Mouse (Mus musculus): ENCODE results near the gene Twnk. TPM values are rescaled to one million over a fixed set of nuclear protein-coding genes. Genes with fewer than 3 reads are reported as not detected.
A peak's percentile ranks its signal among the peaks of the same experiment; 100 is the strongest.
"Not testable (repeated sequence)": the region's sequence is repeated elsewhere in the genome, so short reads cannot be mapped to it uniquely, and the experiment has no call there.

The Twnk gene
- polyA plus RNA-seq, 1 experiment from 2014 or later = 13.2 TPM

GRCm38 (mm10) chr19:45026958-45027670 lies 21.7 kb downstream of the Twnk start:
- H3K4me2 ChIP-seq = no peak overlapping the region
- H3K4me3 ChIP-seq (replicated peaks) = no peak overlapping the region
- no peak overlapping the region for H3K27ac ChIP-seq
- no peaks in the 10 kb centered on the region for H3K9me3 ChIP-seq (replicated peaks)
- 69% methylated on average over 6 of the region's 6 CpGs for WGBS (ENCODE audit: insufficient replicate concordance)
- peaks cover 29% of the 10 kb centered on the region for H3K36me3 ChIP-seq
- peaks cover 26% of the 10 kb centered on the region for H3K4me1 ChIP-seq (replicated peaks)
- H3K27me3 ChIP-seq = no peaks in the 10 kb centered on the region
- ATAC-seq (ENCODE audit: low read depth) (no peak), DNase-seq (no peak)
- no peak overlapping the region for H3K9ac ChIP-seq

GRCm38 (mm10) chr19:45027848-45028247 lies 22.4 kb downstream of the Twnk start:
- H3K27ac ChIP-seq = no peak overlapping the region
- peaks cover 26% of the 10 kb centered on the region for H3K4me1 ChIP-seq (replicated peaks)
- H3K9ac ChIP-seq = no peak overlapping the region
- H3K4me3 ChIP-seq (replicated peaks) = no peak overlapping the region
- ATAC-seq (ENCODE audit: low read depth) (no peak), DNase-seq (no peak)
- H3K4me2 ChIP-seq = no peak overlapping the region
- peaks cover 29% of the 10 kb centered on the region for H3K36me3 ChIP-seq
- 84% methylated on average over 6 of the region's 6 CpGs for WGBS (ENCODE audit: insufficient replicate concordance)
- H3K9me3 ChIP-seq (replicated peaks) = no peaks in the 10 kb centered on the region
- no peaks in the 10 kb centered on the region for H3K27me3 ChIP-seq

DNA sequence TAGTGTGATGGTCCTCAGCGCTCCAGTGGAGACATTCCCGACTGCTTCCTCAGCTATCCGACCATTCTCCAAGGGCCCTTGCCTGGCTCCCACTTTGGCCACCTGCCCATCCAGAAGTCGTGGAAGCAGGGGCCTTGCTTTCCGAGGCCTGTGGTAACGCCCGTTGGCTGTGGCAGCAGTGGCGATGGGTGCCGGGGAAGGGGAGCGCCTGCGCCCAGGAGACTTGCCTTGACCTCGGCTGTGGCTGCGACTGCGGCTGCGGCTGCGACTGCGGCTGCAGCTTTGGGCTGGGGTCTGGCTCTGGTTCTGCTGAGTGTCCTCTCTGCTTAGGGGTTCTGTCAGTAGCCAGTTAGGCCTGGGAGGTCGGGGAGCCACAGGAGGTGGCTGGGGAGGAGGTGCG lies 23.3 kb downstream of the Twnk start:
- no peaks in the 10 kb centered on the region for H3K27me3 ChIP-seq
- WGBS (ENCODE audit: insufficient replicate concordance) = 64% methylated on average over 19 of the region's 19 CpGs

GRCm38 (mm10) chr19:45029571-45029970 lies 24.1 kb downstream of the Twnk start:
- peaks cover 23% of the 10 kb centered on the region for H3K36me3 ChIP-seq
- H3K9me3 ChIP-seq (replicated peaks) = no peaks in the 10 kb centered on the region
- no peaks in the 10 kb centered on the region for H3K27me3 ChIP-seq
- 55% methylated on average over 7 of the region's 9 CpGs for WGBS (ENCODE audit: insufficient replicate concordance)
- ATAC-seq (ENCODE audit: low read depth) (no peak), DNase-seq (no peak)
- H3K4me1 ChIP-seq (replicated peaks) = peaks cover 17% of the 10 kb centered on the region
- H3K4me3 ChIP-seq (replicated peaks) = no peak overlapping the region
- H3K9ac ChIP-seq = no peak overlapping the region
- H3K4me2 ChIP-seq = no peak overlapping the region
- no peak overlapping the region for H3K27ac ChIP-seq

More for the DNA sequence above, 23.3 kb downstream of the Twnk start:
- DNase-seq (no peak), ATAC-seq (ENCODE audit: low read depth) (no peak)
- no peak overlapping the region for H3K9ac ChIP-seq
- peaks cover 24% of the 10 kb centered on the region for H3K36me3 ChIP-seq
- H3K9me3 ChIP-seq (replicated peaks) = no peaks in the 10 kb centered on the region
- no peak overlapping the region for H3K4me3 ChIP-seq (replicated peaks)
- no peak overlapping the region for H3K4me2 ChIP-seq
- H3K27ac ChIP-seq = no peak overlapping the region
- peaks cover 23% of the 10 kb centered on the region for H3K4me1 ChIP-seq (replicated peaks)

GRCm38 (mm10) chr19:45030111-45030510 lies 24.6 kb downstream of the Twnk start:
- no peak overlapping the region for H3K9ac ChIP-seq
- H3K9me3 ChIP-seq (replicated peaks) = no peaks in the 10 kb centered on the region
- peaks cover 19% of the 10 kb centered on the region for H3K36me3 ChIP-seq
- H3K27me3 ChIP-seq = no peaks in the 10 kb centered on the region
- no peak for DNase-seq
- H3K27ac ChIP-seq = no peak overlapping the region
- peaks cover 17% of the 10 kb centered on the region for H3K4me1 ChIP-seq (replicated peaks)
- 16% methylated on average over 8 of the region's 8 CpGs for WGBS (ENCODE audit: insufficient replicate concordance)
- peak overlapping the region; percentile 54 for H3K4me2 ChIP-seq
- no peak overlapping the region for H3K4me3 ChIP-seq (replicated peaks)
- 0 out of 2 replicates have a peak, but pooled peaks have one; percentile 27 for ATAC-seq (ENCODE audit: low read depth)

DNA sequence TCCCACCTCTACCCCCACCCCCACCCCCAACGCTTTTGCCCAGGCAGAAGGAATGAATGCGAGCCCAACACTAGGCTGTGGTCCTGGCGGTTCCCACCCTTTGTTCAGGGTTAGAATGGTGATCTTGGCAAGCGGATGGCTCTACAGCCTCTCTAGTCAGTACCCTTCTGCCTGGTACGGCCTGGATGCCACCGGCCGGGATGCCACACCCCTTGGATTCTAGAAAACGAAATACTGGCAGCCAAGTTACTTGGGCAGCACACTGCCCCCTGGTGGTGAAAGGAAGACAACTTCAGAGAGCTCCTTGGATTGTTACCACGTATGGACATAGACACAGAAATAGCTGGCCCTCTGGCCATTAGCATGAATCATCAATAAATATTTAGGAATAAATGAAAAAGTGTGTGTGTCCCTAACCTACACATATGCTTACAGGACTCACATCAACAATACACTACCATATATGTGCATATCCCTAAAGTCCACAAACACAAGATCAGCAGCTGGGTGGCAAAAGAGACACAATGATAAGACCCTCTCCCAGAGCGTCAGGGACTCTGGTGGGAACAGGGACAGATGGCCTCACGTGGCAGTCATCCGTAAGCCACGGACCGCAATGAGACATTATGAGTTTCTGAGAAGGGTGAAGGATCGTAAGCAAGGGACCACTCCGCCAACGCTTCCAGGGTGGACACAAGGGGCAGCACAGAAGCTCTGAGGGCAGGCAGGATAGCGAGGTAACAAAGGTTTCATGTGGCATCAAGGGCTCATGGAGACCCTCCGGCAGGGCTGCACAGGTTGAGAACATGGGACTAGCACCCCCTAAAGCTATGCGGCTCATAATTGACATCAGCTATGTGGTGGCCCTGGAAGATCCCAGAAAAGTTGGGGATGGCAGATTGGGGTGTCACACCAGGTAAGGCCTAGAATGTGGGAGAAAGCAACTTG lies 25.6 kb downstream of the Twnk start:
- Histone ChIP-seq H3K4me2 (peak overlapping the region; percentile 54), H3K9ac (no peak overlapping the region), H3K9me3 (replicated peaks) (no peaks in the 10 kb centered on the region), H3K27ac (no peak overlapping the region), H3K27me3 (0 out of 2 replicates have a peak, but pooled peaks cover 1% of the 10 kb centered on the region), H3K36me3 (peaks cover 10% of the 10 kb centered on the region), H3K4me3 (replicated peaks) (peak overlapping the region; percentile 30; the same call in 1 of the 2 replicates), H3K4me1 (replicated peaks) (peaks cover 17% of the 10 kb centered on the region)
- ATAC-seq (ENCODE audit: low read depth) (0 out of 2 replicates have a peak, but pooled peaks have one; percentile 20), DNase-seq (peak; percentile 57)
- WGBS (ENCODE audit: insufficient replicate concordance) = 36% methylated on average over 20 of the region's 20 CpGs

GRCm38 (mm10) chr19:45031780-45032179 lies 26.3 kb downstream of the Twnk start:
- WGBS (ENCODE audit: insufficient replicate concordance) = 30% methylated on average over 4 of the region's 4 CpGs
- DNase-seq = no peak
- no peaks in the 10 kb centered on the region for H3K9me3 ChIP-seq (replicated peaks)
- no peak overlapping the region for H3K4me3 ChIP-seq (replicated peaks)
- peaks cover 17% of the 10 kb centered on the region for H3K4me1 ChIP-seq (replicated peaks)
- no peak overlapping the region for H3K27ac ChIP-seq
- H3K4me2 ChIP-seq = no peak overlapping the region
- H3K27me3 ChIP-seq = peaks cover 8% of the 10 kb centered on the region; the same call in 1 of the 2 replicates
- 0 out of 2 replicates have a peak, but pooled peaks cover 3% of the 10 kb centered on the region for H3K36me3 ChIP-seq
- H3K9ac ChIP-seq = no peak overlapping the region
- 0 out of 2 replicates have a peak, but pooled peaks have one; percentile 9 for ATAC-seq (ENCODE audit: low read depth)

GRCm38 (mm10) chr19:45032570-45033332 lies 27.3 kb downstream of the Twnk start:
- H3K27ac ChIP-seq = no peak overlapping the region
- no peaks in the 10 kb centered on the region for H3K9me3 ChIP-seq (replicated peaks)
- DNase-seq (no peak), ATAC-seq (ENCODE audit: low read depth) (no peak)
- H3K4me3 ChIP-seq (replicated peaks) = no peak overlapping the region
- no peak overlapping the region for H3K9ac ChIP-seq
- no peak overlapping the region for H3K4me2 ChIP-seq
- H3K36me3 ChIP-seq = no peaks in the 10 kb centered on the region
- peaks cover 10% of the 10 kb centered on the region; the same call in 1 of the 2 replicates for H3K27me3 ChIP-seq
- peaks cover 17% of the 10 kb centered on the region for H3K4me1 ChIP-seq (replicated peaks)
- 57% methylated on average over 17 of the region's 17 CpGs for WGBS (ENCODE audit: insufficient replicate concordance)

GRCm38 (mm10) chr19:45036867-45037266 lies 31.4 kb downstream of the Twnk start:
- Histone ChIP-seq H3K4me1 (replicated peaks) (no peaks in the 10 kb centered on the region), H3K9ac (no peak overlapping the region), H3K9me3 (replicated peaks) (no peaks in the 10 kb centered on the region), H3K27ac (no peak overlapping the region), H3K36me3 (no peaks in the 10 kb centered on the region), H3K27me3 (peaks cover 39% of the 10 kb centered on the region), H3K4me3 (replicated peaks) (no peak overlapping the region), H3K4me2 (no peak overlapping the region)
- ATAC-seq (ENCODE audit: low read depth) (peak; percentile 47; the same call in 1 of the 2 replicates), DNase-seq (peak; percentile 47)
- 34% methylated on average over 16 of the region's 16 CpGs for WGBS (ENCODE audit: insufficient replicate concordance)

- 75% methylated on average over 7 of the region's 7 CpGs for WGBS (ENCODE audit: insufficient replicate concordance)
- H3K9ac ChIP-seq; DNase-seq; H3K9me3 ChIP-seq (replicated peaks); H3K4me3 ChIP-seq (replicated peaks); H3K27ac ChIP-seq; H3K4me2 ChIP-seq; H3K4me1 ChIP-seq (replicated peaks); ATAC-seq (ENCODE audit: low read depth); H3K36me3 ChIP-seq: not testable (repeated sequence)
- H3K27me3 ChIP-seq = peaks cover 52% of the 10 kb centered on the region
Measured at GRCm38 (mm10) chr19:45038198-45038597, 32.7 kb downstream of the Twnk start.

DNA sequence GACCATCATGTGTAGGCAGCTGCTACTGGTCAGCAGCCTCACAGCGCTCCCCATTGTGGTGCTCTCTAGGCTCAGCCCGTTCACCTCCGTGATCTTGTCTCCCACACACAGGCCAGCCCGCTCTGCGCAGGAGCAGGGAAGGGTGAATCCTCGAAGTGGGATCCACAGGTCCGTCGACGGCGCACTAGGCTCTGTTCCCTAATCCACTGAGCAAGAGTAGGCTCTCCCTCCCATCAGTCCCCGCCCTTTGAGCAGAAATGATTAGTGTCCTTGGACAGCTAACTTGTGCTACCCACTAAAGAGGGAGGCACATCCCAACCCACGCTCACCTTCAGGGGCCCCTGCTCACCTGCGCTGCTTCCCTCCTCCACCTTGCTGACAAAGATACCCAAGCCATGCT lies 34.8 kb downstream of the Twnk start:
- Histone ChIP-seq H3K9me3 (replicated peaks) (no peaks in the 10 kb centered on the region), H3K27ac (no peak overlapping the region), H3K36me3 (no peaks in the 10 kb centered on the region), H3K4me2 (no peak overlapping the region), H3K9ac (no peak overlapping the region), H3K4me3 (replicated peaks) (no peak overlapping the region), H3K27me3 (peaks cover 72% of the 10 kb centered on the region), H3K4me1 (replicated peaks) (no peaks in the 10 kb centered on the region)
- ATAC-seq (ENCODE audit: low read depth) (no peak), DNase-seq (no peak)
- WGBS (ENCODE audit: insufficient replicate concordance) = 37% methylated on average over 13 of the region's 13 CpGs
